Mouse (Mus musculus) cerebellum, postnatal 10 days (tissue): Measurements from ENCODE around the gene Napb.

Experiments
- DNase-seq, 2 experiments: peaks; one replicate each; pipeline ENCODE4 v3.0.0; 2021; ENCODE audit warnings: mixed read lengths in 2 of 2

The Napb gene

DNA sequence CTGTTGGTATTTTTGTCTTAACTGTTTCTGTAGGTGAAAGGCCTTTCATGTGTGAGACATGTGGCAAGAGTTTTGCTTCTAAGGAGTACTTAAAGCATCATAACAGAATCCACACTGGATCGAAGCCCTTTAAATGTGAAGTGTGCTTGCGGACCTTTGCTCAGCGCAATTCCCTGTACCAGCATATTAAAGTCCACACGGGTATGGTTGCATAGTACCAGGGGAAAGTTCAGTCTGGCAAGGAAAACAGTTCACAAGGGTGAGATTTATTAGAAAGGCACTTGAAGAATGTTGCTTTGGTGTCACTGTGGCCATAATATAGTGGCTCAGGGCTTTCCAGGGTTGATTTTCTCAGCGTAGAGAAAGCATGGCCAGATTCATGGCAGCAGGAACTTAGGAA, 44.3 kb downstream of the Napb start:
- no peak for DNase-seq

DNA sequence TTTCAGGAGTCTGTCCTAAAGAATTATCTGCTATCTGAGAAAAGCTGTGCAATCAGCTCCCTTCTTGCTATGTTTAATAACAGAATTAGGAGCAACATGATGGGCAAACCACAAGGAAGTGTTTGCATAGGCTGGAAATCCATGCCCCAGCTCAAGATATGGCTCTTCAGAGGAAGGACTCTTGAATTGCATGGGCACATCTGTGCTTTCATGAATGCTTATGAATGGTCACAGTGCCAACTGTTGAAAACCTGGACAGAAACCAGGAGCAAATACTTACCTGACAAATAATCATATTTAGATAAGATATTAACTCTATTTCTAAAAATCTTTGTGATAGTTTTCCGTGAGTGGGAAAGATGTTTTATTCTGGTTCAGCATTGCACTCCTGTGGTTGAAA, 45.4 kb downstream of the Napb start:
- DNase-seq = no peak

DNA sequence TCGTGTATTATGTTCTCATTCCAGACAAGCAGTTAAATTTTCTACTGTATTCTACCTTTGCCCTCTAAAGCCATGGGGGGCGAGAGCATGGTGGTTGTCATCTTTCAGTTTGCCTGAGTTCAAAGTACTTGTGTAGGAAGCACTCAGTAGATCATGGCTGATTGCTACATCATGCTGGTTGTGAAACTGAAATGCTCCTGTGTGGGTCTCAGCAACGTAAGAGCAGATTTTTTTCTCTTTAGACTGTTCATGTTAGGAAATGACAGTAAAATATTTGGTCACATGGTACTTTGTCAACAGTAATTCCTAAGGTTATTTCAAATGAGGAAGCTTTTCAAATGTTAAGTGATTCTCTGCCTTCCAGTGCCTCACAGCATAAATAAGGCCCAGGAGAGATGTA, 46.6 kb downstream of the Napb start:
- DNase-seq = no peak

DNA sequence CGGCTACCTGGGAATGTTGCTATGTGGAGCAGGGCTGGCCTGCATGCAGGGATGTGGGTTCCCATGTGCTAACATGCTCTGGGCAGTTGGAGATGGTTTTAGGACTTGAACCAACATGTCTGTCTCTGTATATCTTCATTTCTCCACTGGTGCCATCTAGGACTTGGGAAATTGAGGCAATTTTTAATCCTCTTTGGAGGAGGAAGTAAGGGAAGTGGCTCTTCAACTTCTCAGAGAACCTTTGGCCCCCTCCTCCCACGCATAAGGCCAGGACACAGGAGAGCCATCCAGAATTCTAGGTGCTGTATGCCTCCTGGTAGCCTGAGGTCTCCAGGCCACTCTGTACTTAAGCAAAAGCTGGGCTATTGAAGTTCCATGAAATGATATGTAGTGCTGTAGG, 47.3 kb downstream of the Napb start:
- DNase-seq = no peak

DNA sequence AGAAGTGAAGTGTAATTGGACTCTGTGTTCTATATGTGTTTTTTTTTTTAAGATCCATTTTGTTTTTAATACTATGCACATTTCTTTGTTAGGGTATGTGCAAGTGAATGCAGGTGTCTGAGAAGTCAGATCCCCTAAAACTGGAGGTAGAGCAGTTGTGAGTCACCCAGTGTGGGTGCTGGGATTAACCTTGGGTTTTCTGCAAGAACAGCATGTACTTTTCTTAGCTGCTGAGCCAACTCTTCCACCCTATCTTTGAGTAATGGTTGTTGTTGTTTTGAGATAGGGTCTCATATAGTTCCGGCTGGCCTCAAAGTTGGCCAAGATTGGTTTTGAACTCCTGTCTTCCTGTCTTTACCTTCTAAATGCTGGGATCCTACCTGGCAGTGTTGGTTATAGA, 49.2 kb downstream of the Napb start:
- no peak for DNase-seq

DNA sequence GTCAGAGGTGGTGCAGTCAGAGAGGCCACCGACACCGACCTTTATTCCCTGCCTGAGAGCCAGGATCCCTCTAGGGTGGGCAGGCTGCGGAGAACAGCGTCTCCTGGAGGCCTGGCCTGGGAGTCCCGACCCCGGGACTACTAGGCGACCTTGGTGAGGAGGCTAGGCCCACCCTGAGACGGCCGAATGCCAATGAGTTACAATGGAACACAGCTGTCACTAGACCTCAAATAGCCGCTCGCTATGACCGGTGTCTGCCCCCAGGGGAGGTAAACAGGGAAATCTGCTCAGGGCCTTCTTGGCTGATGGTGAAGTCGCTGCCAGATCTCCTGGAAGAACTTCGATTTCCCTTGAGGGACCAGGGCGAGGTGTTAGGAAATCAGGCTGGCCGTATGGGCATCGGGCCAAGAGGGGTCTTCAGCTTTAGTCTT, 50.8 kb downstream of the Napb start:
- peak; percentile 69 to 71 for DNase-seq

DNA sequence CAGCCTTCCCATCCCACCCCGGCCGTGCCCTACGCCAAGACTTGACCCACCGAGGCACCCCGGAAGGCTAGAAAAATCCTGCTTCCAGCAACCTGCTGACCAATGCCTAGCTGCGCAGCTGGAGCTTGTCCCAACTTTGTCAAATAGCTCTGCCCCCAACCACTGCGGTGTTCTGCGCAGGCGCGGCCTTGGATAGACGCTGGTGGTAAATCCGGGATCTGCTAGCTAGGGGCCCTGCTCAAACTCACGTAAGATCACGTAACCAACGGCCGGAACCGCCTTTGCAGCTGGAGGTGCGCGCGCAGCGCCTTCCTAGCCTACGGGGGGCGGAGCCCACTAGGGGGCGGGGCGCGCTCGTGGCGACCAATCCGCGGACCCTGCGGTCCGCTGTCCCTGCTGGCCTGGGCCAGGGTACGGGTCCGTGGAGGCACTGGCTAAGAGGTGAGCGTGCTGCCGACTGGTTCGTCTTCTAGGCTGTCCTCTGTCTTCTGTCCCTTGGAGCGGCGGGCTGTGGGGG, 51.4 kb downstream of the Napb start, which contains the start of gene Gzf1:
Gene Gzf1, plus strand, starts transcription at position 249 of the 517 bp plus-strand sequence.
- DNase-seq = peak; percentile 100

DNA sequence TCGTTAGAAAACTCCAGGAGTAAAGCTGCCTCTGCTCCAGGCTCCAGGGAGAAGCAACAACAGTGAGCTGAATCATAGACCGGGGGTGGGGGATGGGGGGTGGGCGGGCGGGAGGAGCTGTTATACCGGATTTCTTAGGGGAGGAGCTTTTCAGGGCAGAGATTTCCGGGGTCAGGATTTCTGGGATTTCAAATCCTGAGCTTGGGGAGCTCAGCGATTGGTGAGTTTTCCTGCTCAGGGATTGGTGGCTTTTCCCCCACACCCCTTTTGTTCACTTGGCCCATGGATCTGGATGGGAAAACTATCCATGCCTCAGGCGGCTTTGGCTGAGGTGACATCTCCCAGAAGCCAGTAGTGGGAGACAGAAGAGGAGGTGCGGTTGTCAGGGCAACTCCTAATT, 52.9 kb downstream of the Napb start:
- peak; percentile 45 to 48 for DNase-seq

DNA sequence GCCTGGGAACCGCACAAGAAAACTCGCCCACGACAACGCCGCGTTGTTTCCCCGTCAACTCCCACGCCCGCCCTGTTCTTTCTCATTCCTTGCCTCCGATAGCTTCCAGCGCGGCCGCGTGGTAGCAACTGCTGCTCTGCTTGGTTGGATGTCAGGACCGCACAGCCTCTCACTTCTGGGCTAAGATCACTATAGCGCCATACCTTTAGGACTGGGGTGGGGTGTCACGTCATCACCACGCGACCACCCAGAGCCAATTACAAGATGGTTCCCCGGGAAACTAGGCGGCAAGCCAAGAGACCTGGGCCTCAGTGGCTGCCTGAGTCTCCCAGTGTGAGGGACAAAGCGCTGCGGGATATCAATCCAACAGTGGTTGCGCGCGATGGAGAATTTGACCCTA, 54.5 kb downstream of the Napb start:
- peak; percentile 93 for DNase-seq

DNA sequence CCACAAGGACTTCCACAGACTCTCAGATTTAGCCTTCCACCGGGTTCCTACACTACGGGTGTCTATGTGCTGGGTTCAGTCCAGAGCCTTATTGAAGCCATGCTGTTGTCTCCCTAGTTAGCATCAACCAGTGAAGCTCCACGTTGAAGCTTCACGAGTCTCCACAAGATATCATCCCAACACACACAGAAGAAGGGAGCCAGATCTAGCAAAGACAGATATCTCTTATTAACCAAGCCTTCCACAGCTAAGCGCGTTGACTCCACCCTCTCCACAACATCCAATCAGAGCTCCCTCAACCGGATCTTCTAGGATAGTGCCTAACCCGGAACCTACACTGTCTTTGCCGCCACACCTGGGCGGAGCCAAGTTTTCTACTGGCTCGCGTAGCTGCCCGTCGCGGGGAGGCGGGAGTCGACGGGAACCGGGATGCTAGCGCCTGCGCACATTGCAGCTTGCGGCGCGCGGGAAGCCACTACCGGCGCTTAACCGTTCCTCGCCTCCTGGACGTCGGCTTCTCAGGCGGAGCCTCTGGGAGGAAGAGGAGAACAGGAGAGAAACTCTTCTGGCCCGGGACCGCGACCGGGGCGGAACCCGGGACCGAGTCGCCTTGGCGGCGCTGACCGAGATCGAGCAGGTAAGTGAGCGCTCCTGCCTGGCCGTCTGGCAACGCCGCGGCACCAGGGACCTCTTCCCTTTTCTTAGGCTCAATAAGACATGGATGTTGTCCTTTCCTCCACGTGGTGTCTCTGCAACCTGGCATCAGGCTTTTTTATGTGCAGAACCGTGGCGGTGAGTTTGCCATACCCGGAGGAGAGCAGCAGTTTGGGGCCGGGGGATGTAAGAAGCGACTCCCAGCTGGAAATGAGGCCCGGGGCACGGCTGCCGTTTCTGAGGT, 59.8 kb downstream of the Napb start, which contains the start of gene Nxt1:
Gene Nxt1, plus strand, starts transcription at position 403 of the 898 bp plus-strand sequence.
- DNase-seq = peak; percentile 99

DNA sequence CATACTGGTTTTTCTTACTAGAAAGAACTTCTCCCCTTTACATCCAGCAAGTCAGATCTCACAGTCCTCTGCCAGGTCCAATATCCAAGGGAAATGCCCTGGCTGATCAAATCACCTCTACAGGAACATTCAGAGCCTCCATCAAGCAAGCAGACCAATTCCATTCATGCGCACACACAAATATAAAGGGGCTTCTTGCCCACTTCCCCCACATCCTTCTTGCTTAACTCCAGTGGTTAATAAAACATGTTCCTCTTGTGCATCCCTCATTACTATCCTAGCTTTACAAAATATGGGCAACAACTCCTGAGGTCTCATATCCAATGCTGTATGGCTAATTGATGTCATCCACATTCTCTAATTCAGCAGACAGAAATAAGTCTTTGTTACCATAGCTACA, 68.8 kb downstream of the Napb start:
- DNase-seq = no peak

DNA sequence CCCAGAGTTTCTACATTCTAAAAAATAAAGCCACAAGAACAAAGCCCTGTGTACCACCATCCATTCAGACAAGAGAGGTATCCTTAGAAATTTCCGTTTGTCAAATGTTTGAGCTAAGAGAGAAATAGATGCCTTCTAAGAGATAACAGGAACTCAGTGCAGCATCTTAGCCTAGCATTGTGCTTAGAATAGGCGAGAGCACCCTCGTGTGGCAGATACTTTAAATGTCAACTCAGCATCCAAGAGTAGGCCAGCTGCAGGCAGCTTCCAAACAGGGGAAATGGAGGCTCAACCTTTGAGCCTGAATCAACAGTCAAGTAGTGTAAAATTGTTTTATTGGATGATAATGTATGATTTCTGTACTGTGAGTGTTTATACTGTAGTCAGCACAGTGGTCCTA, 77.3 kb downstream of the Napb start:
- DNase-seq = peak; percentile 73 to 76

DNA sequence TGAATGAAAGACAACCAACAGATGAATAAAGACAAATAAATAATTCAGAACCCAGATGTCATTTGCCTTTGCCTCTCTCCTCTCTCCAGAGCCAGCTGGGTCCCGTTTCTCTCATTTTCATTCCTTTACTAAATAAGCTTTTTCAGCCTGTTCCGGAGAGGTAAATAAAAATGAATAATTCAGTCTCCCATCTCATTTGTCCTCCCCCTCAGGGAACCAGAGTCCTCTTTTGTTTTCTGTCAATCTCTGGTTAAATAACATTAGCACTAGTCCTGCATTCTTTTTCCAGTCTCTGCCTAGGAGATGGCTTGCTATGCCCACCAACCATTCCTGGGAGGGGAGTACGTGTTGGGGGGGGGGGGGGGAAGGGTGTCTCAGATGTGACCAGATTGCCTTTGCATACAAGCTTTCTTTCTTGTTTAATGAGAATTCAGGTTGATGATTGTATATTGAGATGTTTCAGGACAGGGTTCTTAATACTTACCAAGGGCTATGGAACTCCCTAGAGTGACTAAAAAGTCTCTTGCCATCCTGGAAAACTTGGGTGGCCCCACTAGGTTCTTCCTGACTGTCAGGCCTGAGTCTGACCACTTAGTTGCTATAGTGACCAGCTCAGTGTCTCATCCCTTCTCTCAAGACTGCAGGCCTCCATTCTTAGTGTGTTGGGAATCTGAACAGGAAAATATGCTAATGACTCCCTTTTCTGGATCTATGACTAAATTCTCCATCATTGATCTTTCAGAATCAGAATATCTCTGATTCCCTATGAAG, 81.5 kb downstream of the Napb start:
- DNase-seq = no peak

DNA sequence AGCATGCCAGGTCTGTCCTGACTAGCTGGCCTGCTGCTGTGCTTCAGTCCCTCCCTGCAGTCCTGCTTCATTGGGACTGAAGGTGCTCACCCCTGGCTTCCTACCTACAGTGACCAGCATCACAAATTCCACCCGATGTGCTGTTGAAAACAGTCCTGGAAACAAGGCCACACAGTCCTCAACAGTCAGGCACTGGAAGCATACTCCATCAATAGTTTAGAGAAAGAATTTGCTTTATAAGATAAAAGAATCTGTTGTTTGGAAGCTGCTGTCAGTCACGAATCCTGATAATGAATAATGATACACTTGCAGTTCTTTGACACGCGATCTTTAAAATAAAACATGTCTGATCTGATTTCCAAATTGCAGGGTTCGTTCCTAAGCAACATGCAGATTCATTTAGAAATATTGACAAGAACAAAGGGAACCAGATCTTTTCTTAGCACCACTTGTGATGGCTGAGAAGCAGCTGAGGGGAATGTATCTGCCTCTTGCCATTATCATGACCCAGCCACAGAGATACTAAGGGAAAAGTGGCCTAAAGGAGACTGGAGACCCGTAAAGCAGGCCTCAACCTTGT, 87.8 kb downstream of the Napb start:
- no peak for DNase-seq
